Mouse (Mus musculus): Measurements from ENCODE around the gene Klhdc8a. TPM values are rescaled to one million over a fixed set of nuclear protein-coding genes. Genes with fewer than 3 reads are reported as not detected.
"Not testable (repeated sequence)": the region's sequence is repeated elsewhere in the genome, so short reads cannot be mapped to it uniquely, and the experiment has no call there.

Klhdc8a gene
- polyA plus RNA-seq, 1 experiment from 2014 or later = 3.4 TPM

GRCm38 (mm10) chr1:132341731-132342501 lies 43.5 kb downstream of the Klhdc8a start:
- no peak overlapping the region for H3K27ac ChIP-seq (ENCODE audit: low read depth, low read length)
- no peak for ATAC-seq
- no peak overlapping the region for H3K4me3 ChIP-seq (ENCODE audit: low read depth, low read length)
- H3K9ac ChIP-seq (ENCODE audit: low read length) = no peak overlapping the region
- no peaks in the 10 kb centered on the region for H3K4me1 ChIP-seq (ENCODE audit: control insufficient read depth, insufficient read depth, low read length)
- H3K4me2 ChIP-seq (ENCODE audit: low read length) = no peak overlapping the region
- H3K36me3 ChIP-seq (ENCODE audit: control insufficient read depth, insufficient read depth, low read length) = no peaks in the 10 kb centered on the region
- H3K27me3 ChIP-seq (replicated peaks; ENCODE audit: control insufficient read depth, insufficient read depth, low read length) = no peaks in the 10 kb centered on the region
- WGBS = 60% methylated on average over 5 of the region's 5 CpGs
- DNase-seq (ENCODE audit: low spot score) = no peak
- no peaks in the 10 kb centered on the region for H3K9me3 ChIP-seq (replicated peaks; ENCODE audit: control insufficient read depth, low read length)

- Histone ChIP-seq H3K4me3 (ENCODE audit: low read depth, low read length) (no peak overlapping the region), H3K4me1 (ENCODE audit: control insufficient read depth, insufficient read depth, low read length) (no peaks in the 10 kb centered on the region), H3K9ac (ENCODE audit: low read length) (no peak overlapping the region), H3K27me3 (replicated peaks; ENCODE audit: control insufficient read depth, insufficient read depth, low read length) (no peaks in the 10 kb centered on the region), H3K36me3 (ENCODE audit: control insufficient read depth, insufficient read depth, low read length) (no peaks in the 10 kb centered on the region), H3K4me2 (ENCODE audit: low read length) (no peak overlapping the region), H3K9me3 (replicated peaks; ENCODE audit: control insufficient read depth, low read length) (no peaks in the 10 kb centered on the region), H3K27ac (ENCODE audit: low read depth, low read length) (no peak overlapping the region)
- DNase-seq (ENCODE audit: low spot score) (no peak), ATAC-seq (no peak)
- 74% methylated on average over 3 of the region's 3 CpGs for WGBS
These were observed 44.1 kb downstream of the Klhdc8a start for GRCm38 (mm10) chr1:132342518-132342917.

- Histone ChIP-seq H3K4me1 (ENCODE audit: control insufficient read depth, insufficient read depth, low read length) (no peaks in the 10 kb centered on the region), H3K4me2 (ENCODE audit: low read length) (no peak overlapping the region), H3K27me3 (replicated peaks; ENCODE audit: control insufficient read depth, insufficient read depth, low read length) (no peaks in the 10 kb centered on the region), H3K36me3 (ENCODE audit: control insufficient read depth, insufficient read depth, low read length) (no peaks in the 10 kb centered on the region), H3K9me3 (replicated peaks; ENCODE audit: control insufficient read depth, low read length) (no peaks in the 10 kb centered on the region), H3K9ac (ENCODE audit: low read length) (no peak overlapping the region), H3K4me3 (ENCODE audit: low read depth, low read length) (no peak overlapping the region), H3K27ac (ENCODE audit: low read depth, low read length) (no peak overlapping the region)
- WGBS = 88% methylated on average over 2 of the region's 2 CpGs
- ATAC-seq (no peak), DNase-seq (ENCODE audit: low spot score) (no peak)
These were observed 44.8 kb downstream of the Klhdc8a start for GRCm38 (mm10) chr1:132343191-132343590.

- no peak overlapping the region for H3K9ac ChIP-seq (ENCODE audit: low read length)
- no peaks in the 10 kb centered on the region for H3K9me3 ChIP-seq (replicated peaks; ENCODE audit: control insufficient read depth, low read length)
- 68% methylated on average over 1 of the region's 1 CpGs for WGBS
- H3K27ac ChIP-seq (ENCODE audit: low read depth, low read length) = no peak overlapping the region
- ATAC-seq = no peak
- no peaks in the 10 kb centered on the region for H3K36me3 ChIP-seq (ENCODE audit: control insufficient read depth, insufficient read depth, low read length)
- H3K27me3 ChIP-seq (replicated peaks; ENCODE audit: control insufficient read depth, insufficient read depth, low read length) = no peaks in the 10 kb centered on the region
- H3K4me3 ChIP-seq (ENCODE audit: low read depth, low read length) = no peak overlapping the region
- no peak overlapping the region for H3K4me2 ChIP-seq (ENCODE audit: low read length)
- H3K4me1 ChIP-seq (ENCODE audit: control insufficient read depth, insufficient read depth, low read length) = no peaks in the 10 kb centered on the region
- no peak for DNase-seq (ENCODE audit: low spot score)
These were observed 45.2 kb downstream of the Klhdc8a start for GRCm38 (mm10) chr1:132343656-132344055.

- Histone ChIP-seq H3K4me2 (ENCODE audit: low read length) (no peak overlapping the region), H3K27me3 (replicated peaks; ENCODE audit: control insufficient read depth, insufficient read depth, low read length) (no peaks in the 10 kb centered on the region), H3K9ac (ENCODE audit: low read length) (no peak overlapping the region), H3K9me3 (replicated peaks; ENCODE audit: control insufficient read depth, low read length) (no peaks in the 10 kb centered on the region), H3K4me1 (ENCODE audit: control insufficient read depth, insufficient read depth, low read length) (no peaks in the 10 kb centered on the region), H3K36me3 (ENCODE audit: control insufficient read depth, insufficient read depth, low read length) (no peaks in the 10 kb centered on the region), H3K4me3 (ENCODE audit: low read depth, low read length) (no peak overlapping the region), H3K27ac (ENCODE audit: low read depth, low read length) (no peak overlapping the region)
- DNase-seq (ENCODE audit: low spot score) = no peak
- 82% methylated on average over 4 of the region's 4 CpGs for WGBS
- no peak for ATAC-seq
These were observed 47.1 kb downstream of the Klhdc8a start for GRCm38 (mm10) chr1:132345514-132345913.

GRCm38 (mm10) chr1:132346134-132346851 lies 47.9 kb downstream of the Klhdc8a start:
- Histone ChIP-seq H3K27me3 (replicated peaks; ENCODE audit: control insufficient read depth, insufficient read depth, low read length) (no peaks in the 10 kb centered on the region), H3K9ac (ENCODE audit: low read length) (no peak overlapping the region), H3K36me3 (ENCODE audit: control insufficient read depth, insufficient read depth, low read length) (no peaks in the 10 kb centered on the region), H3K4me2 (ENCODE audit: low read length) (no peak overlapping the region), H3K4me3 (ENCODE audit: low read depth, low read length) (no peak overlapping the region), H3K4me1 (ENCODE audit: control insufficient read depth, insufficient read depth, low read length) (no peaks in the 10 kb centered on the region), H3K9me3 (replicated peaks; ENCODE audit: control insufficient read depth, low read length) (no peaks in the 10 kb centered on the region), H3K27ac (ENCODE audit: low read depth, low read length) (no peak overlapping the region)
- WGBS = 91% methylated on average over 12 of the region's 12 CpGs
- ATAC-seq = no peak
- DNase-seq (ENCODE audit: low spot score) = no peak

GRCm38 (mm10) chr1:132346951-132347350 lies 48.5 kb downstream of the Klhdc8a start:
- DNase-seq (ENCODE audit: low spot score) (no peak), ATAC-seq (no peak)
- Histone ChIP-seq H3K27me3 (replicated peaks; ENCODE audit: control insufficient read depth, insufficient read depth, low read length) (no peaks in the 10 kb centered on the region), H3K36me3 (ENCODE audit: control insufficient read depth, insufficient read depth, low read length) (no peaks in the 10 kb centered on the region), H3K27ac (ENCODE audit: low read depth, low read length) (no peak overlapping the region), H3K4me3 (ENCODE audit: low read depth, low read length) (no peak overlapping the region), H3K4me2 (ENCODE audit: low read length) (no peak overlapping the region), H3K9ac (ENCODE audit: low read length) (no peak overlapping the region), H3K4me1 (ENCODE audit: control insufficient read depth, insufficient read depth, low read length) (no peaks in the 10 kb centered on the region), H3K9me3 (replicated peaks; ENCODE audit: control insufficient read depth, low read length) (no peaks in the 10 kb centered on the region)

- no peak overlapping the region for H3K27ac ChIP-seq (ENCODE audit: low read depth, low read length)
- H3K4me3 ChIP-seq (ENCODE audit: low read depth, low read length) = no peak overlapping the region
- DNase-seq (ENCODE audit: low spot score) (no peak), ATAC-seq (no peak)
- no peaks in the 10 kb centered on the region for H3K4me1 ChIP-seq (ENCODE audit: control insufficient read depth, insufficient read depth, low read length)
- WGBS = 83% methylated on average over 5 of the region's 5 CpGs
- no peak overlapping the region for H3K4me2 ChIP-seq (ENCODE audit: low read length)
- no peaks in the 10 kb centered on the region for H3K36me3 ChIP-seq (ENCODE audit: control insufficient read depth, insufficient read depth, low read length)
- H3K9ac ChIP-seq (ENCODE audit: low read length) = no peak overlapping the region
- H3K9me3 ChIP-seq (replicated peaks; ENCODE audit: control insufficient read depth, low read length) = no peaks in the 10 kb centered on the region
- no peaks in the 10 kb centered on the region for H3K27me3 ChIP-seq (replicated peaks; ENCODE audit: control insufficient read depth, insufficient read depth, low read length)
These were observed 50.0 kb downstream of the Klhdc8a start for GRCm38 (mm10) chr1:132348401-132348800.

GRCm38 (mm10) chr1:132349049-132349448 lies 50.6 kb downstream of the Klhdc8a start:
- not testable (repeated sequence) for DNase-seq (ENCODE audit: low spot score); H3K27ac ChIP-seq (ENCODE audit: low read depth, low read length); H3K9me3 ChIP-seq (replicated peaks; ENCODE audit: control insufficient read depth, low read length); H3K27me3 ChIP-seq (replicated peaks; ENCODE audit: control insufficient read depth, insufficient read depth, low read length); H3K4me3 ChIP-seq (ENCODE audit: low read depth, low read length); ATAC-seq; H3K9ac ChIP-seq (ENCODE audit: low read length); H3K4me2 ChIP-seq (ENCODE audit: low read length); H3K36me3 ChIP-seq (ENCODE audit: control insufficient read depth, insufficient read depth, low read length); H3K4me1 ChIP-seq (ENCODE audit: control insufficient read depth, insufficient read depth, low read length)
